Mouse (Mus musculus): ENCODE measurements around the gene Gm2004.
"Not testable (repeated sequence)": the region's sequence is repeated elsewhere in the genome, so short reads cannot be mapped to it uniquely, and the experiment has no call there.

The Gm2004 gene

DNA sequence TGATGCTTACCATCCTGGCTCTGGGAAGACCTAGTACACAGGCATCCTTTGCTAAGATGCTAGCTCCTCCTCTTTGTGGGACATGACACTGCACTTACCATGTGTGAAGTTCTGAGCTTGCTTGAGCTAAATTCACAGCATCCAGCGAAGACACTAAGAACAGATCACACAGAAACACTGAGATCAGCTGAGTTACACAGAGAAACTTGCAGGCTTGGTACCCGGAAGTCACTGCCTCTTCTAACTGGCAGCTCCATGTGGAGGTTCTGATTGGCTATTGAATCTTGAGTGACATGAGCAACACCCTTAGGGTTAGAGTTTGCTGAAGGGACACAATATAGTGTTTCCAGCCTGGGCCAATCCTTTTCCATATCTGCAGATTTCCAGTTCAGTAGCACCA lies at the start of gene Gm2004:
Gene Gm2004, minus strand, starts transcription at position 101 of the 400 bp plus-strand sequence.
- DNase-seq (ENCODE audit: low spot score in 2 of 2), result not testable (repeated sequence)
